Mouse (Mus musculus): ENCODE measurements at regions not wholly inside any gene's neighbourhood (a gene's known extent, or its start where the extent isn't known, plus 50 kb on each side); places are given as distances from the start of the nearest gene placed in this dataset.

- Histone ChIP-seq H3K4me1 (ENCODE audit: control insufficient read depth, insufficient read depth, insufficient read length, low read length) (no peaks in the 10 kb centered on the region), H3K36me3 (ENCODE audit: control insufficient read depth, insufficient read depth, low read length) (no peaks in the 10 kb centered on the region), H3K27me3 (ENCODE audit: control insufficient read depth, insufficient read depth, low read length) (no peaks in the 10 kb centered on the region), H3K27ac (ENCODE audit: insufficient read depth, low read depth, low read length) (no peak overlapping the region), H3K4me3 (ENCODE audit: low read depth, low read length) (no peak overlapping the region)
- TF ChIP-seq POLR2A (IDR thresholded peaks at IDR 0.05; ENCODE audit: low read depth, low read length) (no peak), CTCF (IDR thresholded peaks at IDR 0.05; ENCODE audit: extremely low read depth, insufficient read length, insufficient replicate concordance, low read depth, low read length) (no peak)
- 79% methylated on average over 8 of the region's 8 CpGs for WGBS
Observed at GRCm38 (mm10) chr2:171670945-171671547, 372.2 kb downstream of the Cbln4 start.

- no peak overlapping the region for H3K27ac ChIP-seq (ENCODE audit: insufficient read depth, low read depth, low read length)
- 28% methylated on average over 4 of the region's 4 CpGs for WGBS
- TF ChIP-seq CTCF (IDR thresholded peaks at IDR 0.05; ENCODE audit: extremely low read depth, insufficient read length, insufficient replicate concordance, low read depth, low read length) (no peak), POLR2A (IDR thresholded peaks at IDR 0.05; ENCODE audit: low read depth, low read length) (no peak)
- no peaks in the 10 kb centered on the region for H3K36me3 ChIP-seq (ENCODE audit: control insufficient read depth, insufficient read depth, low read length)
- H3K4me1 ChIP-seq (ENCODE audit: control insufficient read depth, insufficient read depth, insufficient read length, low read length): no peaks in the 10 kb centered on the region
- H3K27me3 ChIP-seq (ENCODE audit: control insufficient read depth, insufficient read depth, low read length): no peaks in the 10 kb centered on the region
- H3K4me3 ChIP-seq (ENCODE audit: low read depth, low read length): no peak overlapping the region
Observed at GRCm38 (mm10) chr2:171668791-171669645, 374.2 kb downstream of the Cbln4 start.

GRCm38 (mm10) chr2:171662571-171662970 is 380.7 kb downstream of the Cbln4 start:
- Histone ChIP-seq H3K4me3 (ENCODE audit: low read depth, low read length) (no peak overlapping the region), H3K36me3 (ENCODE audit: control insufficient read depth, insufficient read depth, low read length) (no peaks in the 10 kb centered on the region), H3K4me1 (ENCODE audit: control insufficient read depth, insufficient read depth, insufficient read length, low read length) (no peaks in the 10 kb centered on the region), H3K27ac (ENCODE audit: insufficient read depth, low read depth, low read length) (no peak overlapping the region), H3K27me3 (ENCODE audit: control insufficient read depth, insufficient read depth, low read length) (no peaks in the 10 kb centered on the region)
- WGBS: 83% methylated on average over 6 of the region's 6 CpGs
- no peak for TF ChIP-seq CTCF (IDR thresholded peaks at IDR 0.05; ENCODE audit: extremely low read depth, insufficient read length, insufficient replicate concordance, low read depth, low read length)
- no peak for TF ChIP-seq POLR2A (IDR thresholded peaks at IDR 0.05; ENCODE audit: low read depth, low read length)

GRCm38 (mm10) chr2:171661896-171662511 is 381.3 kb downstream of the Cbln4 start:
- WGBS: 76% methylated on average over 8 of the region's 8 CpGs
- H3K27ac ChIP-seq (ENCODE audit: insufficient read depth, low read depth, low read length): no peak overlapping the region
- no peak for TF ChIP-seq POLR2A (IDR thresholded peaks at IDR 0.05; ENCODE audit: low read depth, low read length)
- no peak for TF ChIP-seq CTCF (IDR thresholded peaks at IDR 0.05; ENCODE audit: extremely low read depth, insufficient read length, insufficient replicate concordance, low read depth, low read length)
- no peaks in the 10 kb centered on the region for H3K27me3 ChIP-seq (ENCODE audit: control insufficient read depth, insufficient read depth, low read length)
- H3K36me3 ChIP-seq (ENCODE audit: control insufficient read depth, insufficient read depth, low read length): no peaks in the 10 kb centered on the region
- no peaks in the 10 kb centered on the region for H3K4me1 ChIP-seq (ENCODE audit: control insufficient read depth, insufficient read depth, insufficient read length, low read length)
- no peak overlapping the region for H3K4me3 ChIP-seq (ENCODE audit: low read depth, low read length)

- H3K4me3 ChIP-seq (ENCODE audit: low read depth, low read length): no peak overlapping the region
- WGBS: 63% methylated on average over 7 of the region's 7 CpGs
- TF ChIP-seq CTCF (IDR thresholded peaks at IDR 0.05; ENCODE audit: extremely low read depth, insufficient read length, insufficient replicate concordance, low read depth, low read length) (no peak), POLR2A (IDR thresholded peaks at IDR 0.05; ENCODE audit: low read depth, low read length) (no peak)
- H3K27me3 ChIP-seq (ENCODE audit: control insufficient read depth, insufficient read depth, low read length): no peaks in the 10 kb centered on the region
- no peaks in the 10 kb centered on the region for H3K4me1 ChIP-seq (ENCODE audit: control insufficient read depth, insufficient read depth, insufficient read length, low read length)
- H3K36me3 ChIP-seq (ENCODE audit: control insufficient read depth, insufficient read depth, low read length): no peaks in the 10 kb centered on the region
- no peak overlapping the region for H3K27ac ChIP-seq (ENCODE audit: insufficient read depth, low read depth, low read length)
Observed at GRCm38 (mm10) chr2:171657125-171657524, 386.1 kb downstream of the Cbln4 start.

DNA sequence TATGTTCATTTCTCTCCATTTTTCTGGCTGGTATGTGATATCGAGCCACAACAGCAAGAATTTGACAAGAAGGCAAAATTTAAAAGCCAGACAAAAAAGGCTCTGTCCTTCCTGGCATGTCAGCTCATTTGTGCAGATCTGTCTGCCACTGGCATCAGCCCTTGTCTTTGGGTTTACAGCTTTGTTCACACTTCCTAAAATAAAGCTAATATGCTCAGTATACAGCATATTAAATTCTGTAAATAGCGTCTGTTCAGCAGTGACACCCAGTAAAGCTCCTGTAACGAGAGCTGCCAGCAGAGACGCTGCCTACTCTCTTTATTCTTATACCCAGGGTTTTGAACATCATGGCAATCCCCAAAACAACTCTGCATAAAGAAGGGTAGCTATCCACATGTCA is 401.5 kb downstream of the Cbln4 start:
- no peaks in the 10 kb centered on the region for H3K36me3 ChIP-seq (ENCODE audit: control insufficient read depth, insufficient read depth, low read length)
- H3K4me3 ChIP-seq (ENCODE audit: low read depth, low read length): no peak overlapping the region
- no peaks in the 10 kb centered on the region for H3K4me1 ChIP-seq (ENCODE audit: control insufficient read depth, insufficient read depth, insufficient read length, low read length)
- WGBS: 87% methylated on average over 4 of the region's 4 CpGs
- TF ChIP-seq POLR2A (IDR thresholded peaks at IDR 0.05; ENCODE audit: low read depth, low read length) (no peak), CTCF (IDR thresholded peaks at IDR 0.05; ENCODE audit: extremely low read depth, insufficient read length, insufficient replicate concordance, low read depth, low read length) (no peak)
- no peaks in the 10 kb centered on the region for H3K27me3 ChIP-seq (ENCODE audit: control insufficient read depth, insufficient read depth, low read length)
- no peak overlapping the region for H3K27ac ChIP-seq (ENCODE audit: insufficient read depth, low read depth, low read length)

DNA sequence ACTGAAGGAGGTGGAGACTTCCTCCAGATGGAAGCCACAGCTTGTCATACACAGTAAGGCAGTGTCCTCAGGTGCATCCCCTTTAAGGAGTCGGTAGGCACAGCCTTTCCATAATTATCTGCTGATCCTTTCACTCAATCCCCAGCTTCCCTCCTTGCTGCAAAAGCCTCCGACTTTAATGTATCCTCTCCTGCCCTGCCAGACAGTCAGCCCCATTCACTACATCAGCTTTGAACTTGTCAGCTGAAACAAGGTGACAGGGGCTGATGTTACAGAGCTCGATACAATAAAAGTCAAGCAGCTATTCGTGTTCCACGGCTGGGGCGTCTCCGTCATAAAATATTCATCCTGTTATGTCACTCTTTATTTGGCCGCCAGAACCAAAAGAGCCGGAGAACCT is 402.8 kb downstream of the Cbln4 start:
- H3K4me1 ChIP-seq (ENCODE audit: control insufficient read depth, insufficient read depth, insufficient read length, low read length): no peaks in the 10 kb centered on the region
- H3K4me3 ChIP-seq (ENCODE audit: low read depth, low read length): no peak overlapping the region
- no peaks in the 10 kb centered on the region for H3K36me3 ChIP-seq (ENCODE audit: control insufficient read depth, insufficient read depth, low read length)
- H3K27ac ChIP-seq (ENCODE audit: insufficient read depth, low read depth, low read length): no peak overlapping the region
- no peak for TF ChIP-seq POLR2A (IDR thresholded peaks at IDR 0.05; ENCODE audit: low read depth, low read length)
- TF ChIP-seq CTCF (IDR thresholded peaks at IDR 0.05; ENCODE audit: extremely low read depth, insufficient read length, insufficient replicate concordance, low read depth, low read length): no peak
- no peaks in the 10 kb centered on the region for H3K27me3 ChIP-seq (ENCODE audit: control insufficient read depth, insufficient read depth, low read length)
- WGBS: 81% methylated on average over 9 of the region's 9 CpGs
